Mouse (Mus musculus) cerebellum, adult 8-10 months (tissue): ENCODE results near the gene Zdhhc8.

ENCODE experiments used
- DNase-seq: peaks from one replicate; pipeline ENCODE4 v3.0.0; 2022

Gene Zdhhc8

GRCm38 (mm10) chr16:18195068-18195467 is 39.9 kb downstream of the Zdhhc8 start:
- no peak for DNase-seq

GRCm38 (mm10) chr16:18194208-18194985 is 40.5 kb downstream of the Zdhhc8 start:
- no peak for DNase-seq

- DNase-seq: no peak
Observed at GRCm38 (mm10) chr16:18191006-18191405, 43.9 kb downstream of the Zdhhc8 start.

DNA sequence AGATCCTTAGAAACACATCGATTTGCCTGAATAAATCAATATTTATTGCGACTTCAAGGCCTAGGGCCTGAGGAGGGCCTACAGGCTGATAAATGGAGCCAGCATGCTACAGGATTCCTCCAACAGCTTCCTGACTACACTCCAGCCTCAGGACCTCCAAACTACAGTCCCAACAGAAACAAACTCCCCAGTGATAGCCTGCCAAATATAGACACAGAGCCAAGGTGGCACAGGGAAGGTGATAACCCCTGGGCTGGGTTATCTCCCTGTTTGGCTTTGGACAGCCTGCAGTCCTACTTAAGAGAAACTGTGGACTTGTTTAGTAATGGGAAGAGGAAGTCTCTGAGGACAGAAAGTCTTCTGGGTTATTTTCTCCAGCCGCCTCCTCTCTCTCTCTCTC is 47.7 kb downstream of the Zdhhc8 start:
- DNase-seq: no peak

- no peak for DNase-seq
Observed at GRCm38 (mm10) chr16:18186798-18187197, 48.1 kb downstream of the Zdhhc8 start.

DNA sequence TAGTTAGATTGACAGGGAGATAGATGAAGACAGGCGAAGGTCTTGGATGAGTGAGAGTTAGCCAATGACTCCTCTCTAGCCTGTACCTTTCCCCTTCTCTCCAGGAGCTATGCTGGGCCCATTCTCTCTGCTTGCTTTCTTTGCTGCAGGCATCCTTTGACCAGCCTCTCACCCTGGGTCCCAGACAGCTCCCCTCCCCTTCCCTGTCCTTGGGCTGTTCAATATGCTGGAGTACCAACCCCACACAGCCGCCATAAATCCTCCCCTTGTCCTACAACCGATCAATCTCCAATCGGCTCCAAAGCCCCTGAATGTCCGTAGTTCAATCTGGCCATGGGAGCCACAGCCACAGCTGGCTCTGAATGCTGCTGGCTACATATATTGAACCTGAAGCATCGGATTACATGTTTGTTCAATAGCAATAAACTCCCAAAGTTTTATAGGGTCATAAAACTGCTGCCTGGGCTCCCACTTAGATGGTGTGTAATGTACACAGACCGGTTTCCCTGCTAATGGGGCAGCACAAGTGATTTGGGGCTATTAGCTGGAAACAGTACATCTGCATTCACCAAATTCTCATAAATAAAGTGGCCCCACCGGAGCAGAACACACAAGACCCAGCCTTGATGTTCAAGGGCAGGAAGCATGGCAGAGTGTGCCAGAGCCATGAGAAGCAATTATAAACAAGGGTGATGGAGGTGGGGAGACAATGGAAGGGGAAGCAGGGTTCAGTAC is 49.1 kb downstream of the Zdhhc8 start:
- no peak for DNase-seq

DNA sequence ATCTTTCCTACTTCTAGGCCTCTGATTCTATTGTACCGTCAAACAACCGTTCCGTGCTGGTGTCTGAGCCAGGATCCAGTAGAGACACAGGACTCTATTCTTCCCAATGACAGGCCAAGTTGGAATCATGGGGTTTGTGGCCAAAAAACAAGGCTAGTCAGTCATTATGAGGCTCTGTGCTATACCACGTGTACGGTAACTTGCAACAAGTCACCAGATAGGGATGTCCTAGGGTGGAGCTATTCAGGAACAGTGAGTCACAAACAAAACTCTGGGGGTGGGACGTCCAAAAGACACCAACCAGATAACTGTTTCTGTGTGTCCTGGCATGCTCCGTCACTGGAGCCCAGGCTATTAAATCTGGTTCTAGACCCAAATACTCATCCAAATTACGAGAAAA is 52.2 kb downstream of the Zdhhc8 start:
- DNase-seq: no peak

GRCm38 (mm10) chr16:18181398-18181797 is 53.5 kb downstream of the Zdhhc8 start:
- no peak for DNase-seq

GRCm38 (mm10) chr16:18179591-18179990 is 55.3 kb downstream of the Zdhhc8 start:
- DNase-seq: no peak

DNA sequence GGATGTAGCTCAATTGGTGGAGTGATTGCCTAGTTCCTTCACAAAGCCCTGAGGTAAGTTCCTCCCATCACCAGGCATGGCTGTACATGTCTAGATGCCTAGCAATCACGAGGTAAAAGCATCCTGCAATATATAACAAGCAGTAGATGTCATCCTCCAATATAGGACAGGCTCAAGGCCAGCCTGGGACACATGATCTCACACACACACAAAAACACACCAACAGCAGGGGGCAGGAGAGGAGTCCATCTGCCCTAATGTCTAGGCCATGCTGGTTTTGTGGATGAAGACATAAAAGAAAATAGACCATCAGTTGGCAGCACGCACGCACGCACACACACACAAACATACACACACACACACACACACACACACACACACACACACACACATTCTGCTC is 58.2 kb downstream of the Zdhhc8 start:
- DNase-seq: no peak

DNA sequence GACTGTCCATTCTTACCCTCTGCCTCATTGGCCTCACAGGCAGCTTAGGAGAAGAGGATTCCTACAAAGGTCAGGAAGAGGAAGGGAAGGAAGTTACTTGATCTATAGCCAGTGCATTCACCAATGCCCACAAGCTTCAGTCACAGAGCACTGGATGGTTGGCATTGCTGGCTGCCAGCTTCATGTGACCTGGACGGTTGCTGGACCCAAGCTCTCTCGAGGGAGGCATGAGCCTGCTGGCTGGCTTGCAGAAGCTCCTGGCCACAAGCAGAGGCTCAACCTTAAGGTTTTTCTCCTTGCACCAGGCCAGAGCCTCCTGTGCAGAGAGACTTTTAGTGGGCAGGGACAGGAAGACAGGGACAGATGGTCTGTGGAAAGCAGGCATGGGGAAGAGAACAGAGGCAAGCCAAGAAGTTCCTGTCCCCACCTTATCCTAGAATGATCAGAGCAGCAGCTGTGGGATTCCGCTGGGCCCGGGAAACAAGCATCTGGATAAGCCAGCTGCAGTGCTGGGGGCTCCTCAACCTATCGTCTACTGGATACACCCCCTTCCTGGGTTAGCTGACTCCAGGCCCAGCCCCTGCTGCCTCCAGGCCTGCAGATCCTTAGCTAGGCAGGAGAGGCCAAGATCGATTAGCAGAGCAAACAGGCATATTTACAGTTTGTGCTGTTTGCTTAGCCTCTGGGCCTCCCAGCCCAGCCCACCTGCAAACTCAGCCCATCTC is 59.0 kb downstream of the Zdhhc8 start:
- no peak for DNase-seq

GRCm38 (mm10) chr16:18173788-18174187 is 61.1 kb downstream of the Zdhhc8 start:
- DNase-seq: no peak

- no peak for DNase-seq
Observed at GRCm38 (mm10) chr16:18173231-18173630, 61.7 kb downstream of the Zdhhc8 start.

- peak; percentile 90 for DNase-seq
Observed at GRCm38 (mm10) chr16:18172266-18172855, 62.6 kb downstream of the Zdhhc8 start.
